Mouse (Mus musculus): ENCODE measurements around the gene Mrpl19.

GRCm38 (mm10) chr6:81955133-81955532 is 10.6 kb downstream of the Mrpl19 start:
- TF ChIP-seq CTCF (IDR thresholded peaks at IDR 0.05; ENCODE audit: borderline replicate concordance, control insufficient read depth, extremely low read depth, insufficient read depth, low read length, poor library complexity) (no peak), POLR2A (IDR thresholded peaks at IDR 0.05; ENCODE audit: control insufficient read depth, extremely low read depth, insufficient read depth, low read length, poor library complexity) (no peak)
